Mouse (Mus musculus): ENCODE results near the gene Hmgn3. TPM values are rescaled to one million over a fixed set of nuclear protein-coding genes. Genes with fewer than 3 reads are reported as not detected.
A peak's percentile ranks its signal among the peaks of the same experiment; 100 is the strongest.

The Hmgn3 gene
- total and polyA plus RNA-seq, 3 experiments, result not detected

DNA sequence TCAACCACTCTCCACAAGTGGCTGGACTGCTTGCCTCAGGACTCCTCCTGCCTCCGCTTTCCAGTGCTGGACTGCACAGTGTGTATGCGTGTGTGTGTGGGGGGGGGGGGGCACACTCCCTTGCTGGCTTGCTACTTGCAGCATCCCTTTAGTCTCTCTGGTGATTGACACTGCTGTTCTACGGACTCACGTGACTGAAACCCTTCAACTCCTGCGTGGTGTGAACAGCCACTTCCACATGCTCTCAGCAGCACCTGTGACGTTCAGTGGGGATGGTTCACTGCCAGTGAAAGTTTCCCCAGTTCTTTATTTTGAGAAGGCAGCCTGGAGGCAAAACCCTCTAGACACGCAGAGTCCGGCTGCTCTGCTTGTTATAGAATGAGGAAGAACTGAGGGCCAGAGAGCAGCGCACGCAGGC, 32.7 kb downstream of the Hmgn3 start:
- H3K27ac ChIP-seq (ENCODE audit: control insufficient read depth, low read depth, low read length), result no peak overlapping the region
- H3K4me3 ChIP-seq (ENCODE audit: control insufficient read depth in 1 of 2, insufficient read depth in 1 of 2, low read depth in 2 of 2, low read length in 2 of 2), result no peak overlapping the region
- peaks cover 0 to 3% of the 10 kb centered on the region in 2 experiments; a peak in 1 of 4 replicates for H3K36me3 ChIP-seq (ENCODE audit: control insufficient read depth in 1 of 2, insufficient read depth in 2 of 2, low read length in 2 of 2)
- H3K4me1 ChIP-seq (ENCODE audit: control insufficient read depth in 1 of 2, insufficient read depth in 2 of 2, low read length in 2 of 2), result no peaks in the 10 kb centered on the region
- no peaks in the 10 kb centered on the region for H3K79me2 ChIP-seq (ENCODE audit: control insufficient read depth, insufficient read depth, low read length, poor library complexity)
- no peak for DNase-seq (ENCODE audit: low read depth, low spot score)
- H3K9me3 ChIP-seq (replicated peaks; ENCODE audit: insufficient read depth, low read length), result no peaks in the 10 kb centered on the region
- no peak for TF ChIP-seq EP300 (IDR thresholded peaks at IDR 0.05; ENCODE audit: low read depth in 1 of 2, low read length in 2 of 2)
- TF ChIP-seq MEF2A (IDR thresholded peaks at IDR 0.05; ENCODE audit: extremely low read depth, insufficient replicate concordance, low read depth, low read length, poor library complexity, severe bottlenecking), result no peak
- no peak for TF ChIP-seq USF2 (IDR thresholded peaks at IDR 0.05; ENCODE audit: borderline replicate concordance in 1 of 2, insufficient read depth in 1 of 2, low read depth in 1 of 2, low read length in 2 of 2)
- no peak for TF ChIP-seq RAD21 (IDR thresholded peaks at IDR 0.05; ENCODE audit: low read depth, low read length)
- no peak for TF ChIP-seq MAZ (IDR thresholded peaks at IDR 0.05; ENCODE audit: low read depth, low read length)
- no peak for TF ChIP-seq POLR2A (IDR thresholded peaks at IDR 0.05; ENCODE audit: control insufficient read depth in 1 of 2, insufficient read depth in 1 of 2, low read depth in 1 of 2, low read length in 2 of 2, poor library complexity in 1 of 2)
- TF ChIP-seq E2F4 (IDR thresholded peaks at IDR 0.05; ENCODE audit: borderline replicate concordance, low read depth, low read length), result no peak
- no peak for TF ChIP-seq GABPA (IDR thresholded peaks at IDR 0.05; ENCODE audit: low read depth, low read length)
- TF ChIP-seq BHLHE40 (IDR thresholded peaks at IDR 0.05; ENCODE audit: borderline replicate concordance, low read depth, low read length), result no peak
- TF ChIP-seq MAX (IDR thresholded peaks at IDR 0.05; ENCODE audit: low read length), result no peak
- no peak overlapping the region for H3K9ac ChIP-seq (ENCODE audit: control insufficient read depth, low read depth, low read length, poor library complexity, severe bottlenecking)
- H3K27me3 ChIP-seq (ENCODE audit: control insufficient read depth in 1 of 2, insufficient read depth in 2 of 2, low read length in 2 of 2), result no peaks in the 10 kb centered on the region

DNA sequence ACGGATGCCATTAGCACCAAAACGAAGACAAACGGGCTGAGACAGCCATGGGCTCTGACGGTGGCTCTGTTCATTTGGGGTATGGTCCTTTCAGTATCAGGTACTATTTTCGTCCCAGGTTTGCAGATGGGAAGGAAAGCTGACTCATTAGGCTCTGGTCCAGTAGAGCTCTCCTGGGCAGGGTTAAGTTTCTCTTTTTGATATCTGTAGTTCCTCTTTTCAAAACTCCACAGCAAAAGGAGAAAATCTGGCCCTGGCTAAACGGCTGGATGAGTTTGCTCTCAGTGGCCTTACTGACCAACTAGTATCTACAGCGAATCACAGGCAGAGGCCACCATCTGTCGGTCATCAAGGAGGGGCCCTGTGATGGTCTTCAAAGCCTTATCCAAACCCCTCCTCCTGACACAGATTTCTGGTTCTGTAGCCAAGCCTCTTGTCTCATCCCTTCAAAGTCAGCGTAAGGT, 34.1 kb downstream of the Hmgn3 start:
- Histone ChIP-seq H3K4me3 (ENCODE audit: control insufficient read depth in 1 of 2, insufficient read depth in 1 of 2, low read depth in 2 of 2, low read length in 2 of 2) (no peak overlapping the region), H3K9ac (ENCODE audit: control insufficient read depth, low read depth, low read length, poor library complexity, severe bottlenecking) (no peak overlapping the region), H3K9me3 (replicated peaks; ENCODE audit: insufficient read depth, low read length) (no peaks in the 10 kb centered on the region), H3K27me3 (ENCODE audit: control insufficient read depth in 1 of 2, insufficient read depth in 2 of 2, low read length in 2 of 2) (no peaks in the 10 kb centered on the region), H3K79me2 (ENCODE audit: control insufficient read depth, insufficient read depth, low read length, poor library complexity) (no peaks in the 10 kb centered on the region), H3K36me3 (ENCODE audit: control insufficient read depth in 1 of 2, insufficient read depth in 2 of 2, low read length in 2 of 2) (peaks cover 0 to 3% of the 10 kb centered on the region in 2 experiments; a peak in 1 of 4 replicates), H3K27ac (ENCODE audit: control insufficient read depth, low read depth, low read length) (no peak overlapping the region), H3K4me1 (ENCODE audit: control insufficient read depth in 1 of 2, insufficient read depth in 2 of 2, low read length in 2 of 2) (no peaks in the 10 kb centered on the region)
- DNase-seq (ENCODE audit: low read depth, low spot score), result peak; percentile 58
- TF ChIP-seq GATA1 (IDR thresholded peaks at IDR 0.05; ENCODE audit: low read depth, low read length) (0 out of 2 replicates have a peak, but pooled peaks have one; percentile 15), EP300 (IDR thresholded peaks at IDR 0.05; ENCODE audit: low read depth in 1 of 2, low read length in 2 of 2) (peak in 1 of 2 experiments; percentile 52; a peak in 1 of 4 replicates), ZMIZ1 (IDR thresholded peaks at IDR 0.05; ENCODE audit: low read depth, low read length) (no peak), ZC3H11A (IDR thresholded peaks at IDR 0.05; ENCODE audit: low read depth, low read length) (no peak), ETS1 (IDR thresholded peaks at IDR 0.05; ENCODE audit: low read depth, low read length) (no peak), MXI1 (IDR thresholded peaks at IDR 0.05; ENCODE audit: low read depth, low read length) (no peak), RAD21 (IDR thresholded peaks at IDR 0.05; ENCODE audit: low read depth, low read length) (no peak), CHD2 (IDR thresholded peaks at IDR 0.05; ENCODE audit: low read length) (no peak), CTCF (IDR thresholded peaks at IDR 0.05 in 2 of 3, conservative IDR thresholded peaks at IDR 0.05 in 1 of 3; ENCODE audit: control insufficient read depth in 1 of 3, insufficient read depth in 1 of 3, low read depth in 2 of 3, low read length in 3 of 3, poor library complexity in 1 of 3, severe bottlenecking in 1 of 3) (no peak), MYC (IDR thresholded peaks at IDR 0.05; ENCODE audit: low read depth, low read length) (no peak), ZKSCAN1 (IDR thresholded peaks at IDR 0.05; ENCODE audit: low read depth, low read length) (no peak), MAZ (IDR thresholded peaks at IDR 0.05; ENCODE audit: low read depth, low read length) (no peak), TCF12 (IDR thresholded peaks at IDR 0.05; ENCODE audit: low read depth, low read length) (no peak), TBP (IDR thresholded peaks at IDR 0.05; ENCODE audit: low read depth, low read length) (no peak), KAT2A (conservative IDR thresholded peaks at IDR 0.05; ENCODE audit: low read depth, low read length) (no peak), RCOR1 (IDR thresholded peaks at IDR 0.05; ENCODE audit: low read depth, low read length) (no peak), GABPA (IDR thresholded peaks at IDR 0.05; ENCODE audit: low read depth, low read length) (no peak), NRF1 (IDR thresholded peaks at IDR 0.05; ENCODE audit: insufficient read depth, low read depth, low read length, poor library complexity, severe bottlenecking) (no peak)

Measured in MEL (cell line).